Mouse (Mus musculus) ES-Bruce4 (cell line): ENCODE data around the gene Wrnip1.

Experiments used
- CTCF ChIP-seq: IDR thresholded peaks from one replicate; pipeline ENCODE4 v1.8.1; 2011; ENCODE audit warnings: low read depth, low read length
- POLR2A ChIP-seq: IDR thresholded peaks from one replicate; pipeline ENCODE4 v1.8.1; 2011; ENCODE audit warnings: low read length; ENCODE audit not compliant: insufficient read depth

DNA sequence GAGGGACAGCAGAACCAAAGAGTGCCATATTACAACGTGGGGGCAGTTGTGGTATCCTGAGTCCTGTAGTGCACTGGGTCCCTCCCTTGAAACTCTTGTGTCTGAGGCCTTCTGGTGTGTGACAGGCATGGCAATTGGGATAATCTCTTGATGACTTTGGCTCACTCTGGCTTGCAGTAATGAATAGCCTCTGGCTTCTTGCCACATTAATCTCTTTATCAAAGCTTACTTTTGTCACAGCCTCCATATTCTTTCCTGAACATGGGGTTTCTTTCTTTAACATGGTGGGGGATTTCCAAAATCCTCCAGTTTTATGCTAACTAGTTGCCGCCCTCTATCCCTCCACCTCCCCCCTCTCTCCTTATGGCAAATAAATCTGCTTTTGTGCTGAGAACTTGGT, 51.2 kb downstream of the Wrnip1 start:
- TF ChIP-seq CTCF (no peak), POLR2A (no peak)
